Mouse (Mus musculus): ENCODE measurements at regions not wholly inside any gene's neighbourhood (a gene's known extent, or its start where the extent isn't known, plus 50 kb on each side); places are given as distances from the start of the nearest gene placed in this dataset.

GRCm38 (mm10) chr13:60019291-60020174 is 157.6 kb downstream of the Gas1 start:
- Histone ChIP-seq H3K36me3 (ENCODE audit: control insufficient read depth, insufficient read depth, low read length, poor library complexity, severe bottlenecking) (no peaks in the 10 kb centered on the region), H3K27ac (ENCODE audit: insufficient read depth, low read depth, low read length, poor library complexity, severe bottlenecking) (no peak overlapping the region), H3K4me3 (ENCODE audit: insufficient read depth in 1 of 2, low read depth in 1 of 2, low read length in 2 of 2, poor library complexity in 1 of 2, severe bottlenecking in 1 of 2) (no peak overlapping the region), H3K9ac (ENCODE audit: insufficient read depth, low read depth, low read length, poor library complexity, severe bottlenecking) (no peak overlapping the region), H3K9me3 (ENCODE audit: control insufficient read depth, insufficient read depth, low read depth, low read length) (peaks cover 3% of the 10 kb centered on the region; the same call in 1 of the 2 replicates), H3K4me1 (ENCODE audit: control insufficient read depth in 2 of 2, insufficient read depth in 2 of 2, low read length in 2 of 2, poor library complexity in 1 of 2) (no peaks in the 10 kb centered on the region)
- no peak for DNase-seq (ENCODE audit: low read depth, low spot score)
- TF ChIP-seq ZNF384 (IDR thresholded peaks at IDR 0.05; ENCODE audit: low read depth, low read length): no peak
- no peak for TF ChIP-seq HCFC1 (IDR thresholded peaks at IDR 0.05; ENCODE audit: borderline replicate concordance, insufficient read depth, low read length)
- no peak for TF ChIP-seq ZC3H11A (IDR thresholded peaks at IDR 0.05; ENCODE audit: borderline replicate concordance, low read depth, low read length)
- no peak for TF ChIP-seq MAFK (IDR thresholded peaks at IDR 0.05; ENCODE audit: insufficient read depth, low read depth, low read length)
- no peak for TF ChIP-seq CHD2 (IDR thresholded peaks at IDR 0.05; ENCODE audit: low read depth, low read length)
- in situ Hi-C loops (cut with MboI; ENCODE audit: low sequenced_read_pairs in 2 of 2, unreplicated experiment in 2 of 2): no loop called here

DNA sequence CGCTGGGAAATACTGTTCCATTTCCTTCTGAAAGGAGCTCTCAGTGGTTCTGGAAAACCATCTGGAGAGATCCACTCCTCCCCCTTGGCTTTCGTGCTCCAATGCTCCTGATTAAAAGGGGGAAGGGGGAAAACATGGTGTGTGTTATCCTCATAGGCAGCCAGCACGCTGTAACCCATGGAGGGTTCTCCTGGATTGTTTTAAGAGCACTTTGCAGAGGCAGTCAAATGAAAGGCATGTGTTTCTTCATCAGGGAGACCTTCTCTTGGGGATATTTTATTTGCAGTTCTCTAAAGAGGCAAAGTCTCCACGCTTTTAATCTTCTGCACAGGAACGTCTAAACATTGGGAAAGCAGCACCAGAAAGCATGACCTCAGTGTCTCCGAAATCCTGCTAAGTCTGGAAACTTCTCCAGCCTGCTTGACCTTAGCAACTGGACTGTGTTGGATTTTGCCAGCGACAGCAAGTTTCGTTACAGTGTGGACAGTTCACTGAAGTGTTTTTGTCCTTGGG is 161.3 kb downstream of the Gas1 start:
- TF ChIP-seq CHD2 (IDR thresholded peaks at IDR 0.05; ENCODE audit: low read depth, low read length) (no peak), MAFK (IDR thresholded peaks at IDR 0.05; ENCODE audit: insufficient read depth, low read depth, low read length) (no peak), HCFC1 (IDR thresholded peaks at IDR 0.05; ENCODE audit: borderline replicate concordance, insufficient read depth, low read length) (no peak), ZC3H11A (IDR thresholded peaks at IDR 0.05; ENCODE audit: borderline replicate concordance, low read depth, low read length) (no peak), ZNF384 (IDR thresholded peaks at IDR 0.05; ENCODE audit: low read depth, low read length) (no peak)
- in situ Hi-C loops (cut with MboI; ENCODE audit: low sequenced_read_pairs in 2 of 2, unreplicated experiment in 2 of 2): no loop called here
- Histone ChIP-seq H3K27ac (ENCODE audit: insufficient read depth, low read depth, low read length, poor library complexity, severe bottlenecking) (no peak overlapping the region), H3K9me3 (ENCODE audit: control insufficient read depth, insufficient read depth, low read depth, low read length) (peaks cover 3% of the 10 kb centered on the region; the same call in 1 of the 2 replicates), H3K4me1 (ENCODE audit: control insufficient read depth in 2 of 2, insufficient read depth in 2 of 2, low read length in 2 of 2, poor library complexity in 1 of 2) (no peaks in the 10 kb centered on the region), H3K36me3 (ENCODE audit: control insufficient read depth, insufficient read depth, low read length, poor library complexity, severe bottlenecking) (no peaks in the 10 kb centered on the region), H3K4me3 (ENCODE audit: insufficient read depth in 1 of 2, low read depth in 1 of 2, low read length in 2 of 2, poor library complexity in 1 of 2, severe bottlenecking in 1 of 2) (no peak overlapping the region), H3K9ac (ENCODE audit: insufficient read depth, low read depth, low read length, poor library complexity, severe bottlenecking) (no peak overlapping the region)
- DNase-seq (ENCODE audit: low read depth, low spot score): no peak

- Histone ChIP-seq H3K9ac (ENCODE audit: insufficient read depth, low read depth, low read length, poor library complexity, severe bottlenecking) (no peak overlapping the region), H3K9me3 (ENCODE audit: control insufficient read depth, insufficient read depth, low read depth, low read length) (no peaks in the 10 kb centered on the region), H3K4me3 (ENCODE audit: insufficient read depth in 1 of 2, low read depth in 1 of 2, low read length in 2 of 2, poor library complexity in 1 of 2, severe bottlenecking in 1 of 2) (no peak overlapping the region), H3K27ac (ENCODE audit: insufficient read depth, low read depth, low read length, poor library complexity, severe bottlenecking) (no peak overlapping the region), H3K4me1 (ENCODE audit: control insufficient read depth in 2 of 2, insufficient read depth in 2 of 2, low read length in 2 of 2, poor library complexity in 1 of 2) (no peaks in the 10 kb centered on the region), H3K36me3 (ENCODE audit: control insufficient read depth, insufficient read depth, low read length, poor library complexity, severe bottlenecking) (no peaks in the 10 kb centered on the region)
- TF ChIP-seq HCFC1 (IDR thresholded peaks at IDR 0.05; ENCODE audit: borderline replicate concordance, insufficient read depth, low read length): no peak
- no peak for TF ChIP-seq MAFK (IDR thresholded peaks at IDR 0.05; ENCODE audit: insufficient read depth, low read depth, low read length)
- in situ Hi-C loops (cut with MboI; ENCODE audit: low sequenced_read_pairs in 2 of 2, unreplicated experiment in 2 of 2): no loop called here
- no peak for DNase-seq (ENCODE audit: low read depth, low spot score)
Measured at GRCm38 (mm10) chr13:60012046-60012813, 164.9 kb downstream of the Gas1 start.

GRCm38 (mm10) chr13:60011092-60011491 is 166.1 kb downstream of the Gas1 start:
- no peaks in the 10 kb centered on the region for H3K4me1 ChIP-seq (ENCODE audit: control insufficient read depth in 2 of 2, insufficient read depth in 2 of 2, low read length in 2 of 2, poor library complexity in 1 of 2)
- DNase-seq (ENCODE audit: low read depth, low spot score): no peak
- no peaks in the 10 kb centered on the region for H3K36me3 ChIP-seq (ENCODE audit: control insufficient read depth, insufficient read depth, low read length, poor library complexity, severe bottlenecking)
- in situ Hi-C loops (cut with MboI; ENCODE audit: low sequenced_read_pairs in 2 of 2, unreplicated experiment in 2 of 2): no loop called here
- no peak overlapping the region for H3K4me3 ChIP-seq (ENCODE audit: insufficient read depth in 1 of 2, low read depth in 1 of 2, low read length in 2 of 2, poor library complexity in 1 of 2, severe bottlenecking in 1 of 2)
- H3K9ac ChIP-seq (ENCODE audit: insufficient read depth, low read depth, low read length, poor library complexity, severe bottlenecking): no peak overlapping the region
- H3K9me3 ChIP-seq (ENCODE audit: control insufficient read depth, insufficient read depth, low read depth, low read length): no peaks in the 10 kb centered on the region
- H3K27ac ChIP-seq (ENCODE audit: insufficient read depth, low read depth, low read length, poor library complexity, severe bottlenecking): no peak overlapping the region
- TF ChIP-seq CHD2 (IDR thresholded peaks at IDR 0.05; ENCODE audit: low read depth, low read length) (no peak), MAFK (IDR thresholded peaks at IDR 0.05; ENCODE audit: insufficient read depth, low read depth, low read length) (no peak), ZC3H11A (IDR thresholded peaks at IDR 0.05; ENCODE audit: borderline replicate concordance, low read depth, low read length) (no peak), HCFC1 (IDR thresholded peaks at IDR 0.05; ENCODE audit: borderline replicate concordance, insufficient read depth, low read length) (no peak), ZNF384 (IDR thresholded peaks at IDR 0.05; ENCODE audit: low read depth, low read length) (no peak)
